Mouse (Mus musculus) midbrain, embryonic 14.5 days (tissue): Measurements from ENCODE around the gene Mrps21. TPM values are rescaled to one million over a fixed set of nuclear protein-coding genes. Genes with fewer than 3 reads are reported as not detected.
"Not testable (repeated sequence)": the region's sequence is repeated elsewhere in the genome, so short reads cannot be mapped to it uniquely, and the experiment has no call there.

ENCODE experiments used
- ATAC-seq: fragments of 200-750 bp; cut with Nextera tagmentation; 2 replicates; pipeline ENCODE4 v1.8.0; 2017; ENCODE audit warnings: moderate number of reproducible peaks, moderate library complexity; ENCODE audit not compliant: low FRiP score, low TSS enrichment
- DNase-seq: peaks from one replicate; pipeline ENCODE4 v3.0.0-alpha.2; 2015
- H3K27ac ChIP-seq: fragments of 300-500 bp; sonication (generic); replicated peaks from 2 replicates; pipeline ENCODE4 v1.5.1; 2014; ENCODE audit warnings: mild to moderate bottlenecking, low read depth, low read length, moderate library complexity
- H3K27me3 ChIP-seq: fragments of 300-500 bp; sonication (generic); 2 replicates; pipeline ENCODE4 v1.6.1; 2014; ENCODE audit warnings: low read length, control low read depth, mixed read lengths; ENCODE audit not compliant: control insufficient read depth, insufficient read depth
- H3K36me3 ChIP-seq: fragments of 300-500 bp; sonication (generic); 2 replicates; pipeline ENCODE4 v1.6.1; 2014; ENCODE audit warnings: low read length, control low read depth; ENCODE audit not compliant: control insufficient read depth, insufficient read depth
- H3K4me1 ChIP-seq: fragments of 300-500 bp; sonication (generic); 2 replicates; pipeline ENCODE4 v1.6.1; 2014; ENCODE audit warnings: mild to moderate bottlenecking, antibody characterized with exemption, low read length, control low read depth; ENCODE audit not compliant: control insufficient read depth, insufficient read depth
- H3K4me2 ChIP-seq: fragments of 300-500 bp; sonication (generic); 2 replicates; pipeline ENCODE4 v1.6.1; 2014; ENCODE audit warnings: mild to moderate bottlenecking, low read length, moderate library complexity
- H3K4me3 ChIP-seq: fragments of 300-500 bp; sonication (generic); replicated peaks from 2 replicates; pipeline ENCODE4 v1.5.1; 2014; ENCODE audit warnings: low read depth, low read length
- H3K9ac ChIP-seq: fragments of 300-500 bp; sonication (generic); replicated peaks from 2 replicates; pipeline ENCODE4 v1.6.1; 2014; ENCODE audit warnings: mild to moderate bottlenecking, low read length, moderate library complexity
- H3K9me3 ChIP-seq: fragments of 300-500 bp; sonication (generic); 2 replicates; pipeline ENCODE4 v1.6.1; 2016; ENCODE audit warnings: low read length, control low read depth, mixed read lengths; ENCODE audit not compliant: control insufficient read depth
- WGBS: fragments of 180-500 bp; shearing (Covaris S2); extraction: QIAGEN DNeasy Blood & Tissue Kit; methylation state at CpG from one replicate; pipeline ENCODE4 v1.1.7; 2014; 5-methylcytosine and 5-hydroxymethylcytosine counted together
- polyA plus RNA-seq: library from polyadenylated mRNA; unstranded; fragments of >200 nt; fragmentation: Nextera tagmentation; extraction: Ambion mirVana; gene quantifications from 2 replicates; pipeline ENCODE4 v1.2.1, GENCODE M21; 2014

The Mrps21 gene
- polyA plus RNA-seq, 1 experiment from 2014 or later, result 271 TPM

- DNase-seq (no peak), ATAC-seq (no peak)
- no peaks in the 10 kb centered on the region for H3K27me3 ChIP-seq
- no peak overlapping the region for H3K4me2 ChIP-seq
- no peak overlapping the region for H3K27ac ChIP-seq
- H3K9me3 ChIP-seq, result no peaks in the 10 kb centered on the region
- H3K36me3 ChIP-seq, result peaks cover 48% of the 10 kb centered on the region
- H3K4me3 ChIP-seq, result no peak overlapping the region
- H3K4me1 ChIP-seq, result no peaks in the 10 kb centered on the region
- WGBS, result 93% methylated on average over 5 of the region's 5 CpGs
- H3K9ac ChIP-seq, result no peak overlapping the region
Observed at GRCm38 (mm10) chr3:95865050-95865449, 6.3 kb downstream of the Mrps21 start.

- Histone ChIP-seq H3K27me3 (no peaks in the 10 kb centered on the region), H3K4me3 (no peak overlapping the region), H3K4me1 (no peaks in the 10 kb centered on the region), H3K9me3 (no peaks in the 10 kb centered on the region), H3K27ac (no peak overlapping the region), H3K4me2 (no peak overlapping the region), H3K36me3 (peaks cover 41% of the 10 kb centered on the region), H3K9ac (no peak overlapping the region)
- 83% methylated on average over 7 of the region's 7 CpGs for WGBS
- DNase-seq, result no peak
- no peak for ATAC-seq
Observed at GRCm38 (mm10) chr3:95863578-95863977, 7.7 kb downstream of the Mrps21 start.

GRCm38 (mm10) chr3:95861796-95862195 is 9.5 kb downstream of the Mrps21 start:
- no peak overlapping the region for H3K27ac ChIP-seq
- no peak overlapping the region for H3K9ac ChIP-seq
- ATAC-seq (no peak; the same call in 1 of the 2 replicates), DNase-seq (peak; percentile 87)
- H3K4me2 ChIP-seq, result no peak overlapping the region
- peaks cover 26% of the 10 kb centered on the region for H3K36me3 ChIP-seq
- no peaks in the 10 kb centered on the region for H3K4me1 ChIP-seq
- WGBS, result 30% methylated on average over 2 of the region's 2 CpGs
- no peaks in the 10 kb centered on the region for H3K9me3 ChIP-seq
- H3K4me3 ChIP-seq, result no peak overlapping the region
- no peaks in the 10 kb centered on the region for H3K27me3 ChIP-seq

- H3K4me3 ChIP-seq, result no peak overlapping the region
- no peak for ATAC-seq
- H3K9ac ChIP-seq, result no peak overlapping the region
- WGBS, result 77% methylated on average over 10 of the region's 10 CpGs
- H3K36me3 ChIP-seq, result peaks cover 22% of the 10 kb centered on the region
- no peak for DNase-seq
- no peak overlapping the region for H3K4me2 ChIP-seq
- H3K9me3 ChIP-seq, result no peaks in the 10 kb centered on the region
- no peaks in the 10 kb centered on the region for H3K27me3 ChIP-seq
- 0 out of 2 replicates have a peak, but pooled peaks cover 3% of the 10 kb centered on the region for H3K4me1 ChIP-seq
- no peak overlapping the region for H3K27ac ChIP-seq
Observed at GRCm38 (mm10) chr3:95861216-95861615, 10.1 kb downstream of the Mrps21 start.

GRCm38 (mm10) chr3:95860323-95860722 is 11.0 kb downstream of the Mrps21 start:
- no peak for ATAC-seq
- Histone ChIP-seq H3K9ac (no peak overlapping the region), H3K9me3 (no peaks in the 10 kb centered on the region), H3K27me3 (no peaks in the 10 kb centered on the region), H3K27ac (no peak overlapping the region), H3K4me3 (no peak overlapping the region), H3K4me2 (no peak overlapping the region), H3K36me3 (peaks cover 18% of the 10 kb centered on the region), H3K4me1 (0 out of 2 replicates have a peak, but pooled peaks cover 4% of the 10 kb centered on the region)
- WGBS, result 90% methylated on average over 3 of the region's 3 CpGs
- DNase-seq, result peak; percentile 10

- H3K9me3 ChIP-seq, H3K27ac ChIP-seq, H3K9ac ChIP-seq, DNase-seq, H3K4me1 ChIP-seq, H3K4me3 ChIP-seq, ATAC-seq, H3K4me2 ChIP-seq, H3K36me3 ChIP-seq, H3K27me3 ChIP-seq: not testable (repeated sequence)
- 89% methylated on average over 3 of the region's 3 CpGs for WGBS
Observed at GRCm38 (mm10) chr3:95858278-95858677, 13.0 kb downstream of the Mrps21 start.

- WGBS, result 82% methylated on average over 1 of the region's 1 CpGs
Observed at GRCm38 (mm10) chr3:95857050-95857449, 14.3 kb downstream of the Mrps21 start.

GRCm38 (mm10) chr3:95856115-95856514 is 15.2 kb downstream of the Mrps21 start:
- peak overlapping the region; percentile 74 for H3K4me2 ChIP-seq
- H3K36me3 ChIP-seq, result peaks cover 20% of the 10 kb centered on the region
- ATAC-seq (peak; percentile 4; the same call in 1 of the 2 replicates), DNase-seq (peak; percentile 45)
- peak overlapping the region; percentile 76 for H3K27ac ChIP-seq
- no peaks in the 10 kb centered on the region for H3K27me3 ChIP-seq
- H3K9ac ChIP-seq, result peak overlapping the region; percentile 72; the same call in 1 of the 2 replicates
- H3K4me1 ChIP-seq, result peaks cover 8% of the 10 kb centered on the region; the same call in 1 of the 2 replicates
- H3K4me3 ChIP-seq, result peak overlapping the region; percentile 82
- whole genome bisulfite sequencing, result 22% methylated on average over 7 of the region's 7 CpGs
- no peaks in the 10 kb centered on the region for H3K9me3 ChIP-seq

More at GRCm38 (mm10) chr3:95857050-95857449, 14.3 kb downstream of the Mrps21 start:
- H3K9me3 ChIP-seq, H3K4me1 ChIP-seq, H3K27ac ChIP-seq, H3K4me2 ChIP-seq, DNase-seq, H3K4me3 ChIP-seq, H3K27me3 ChIP-seq, H3K9ac ChIP-seq, ATAC-seq: not testable (repeated sequence)
- H3K36me3 ChIP-seq, result peaks cover 13% of the 10 kb centered on the region

- under 1% methylated on average over 56 of the region's 56 CpGs for WGBS
- ATAC-seq (peak; percentile 99), DNase-seq (peak; percentile 97)
- H3K4me1 ChIP-seq, result peaks cover 8% of the 10 kb centered on the region; the same call in 1 of the 2 replicates
- peak within 1 kb of the TSS; percentile 74 for H3K4me2 ChIP-seq
- H3K27me3 ChIP-seq, result no peaks in the 10 kb centered on the region
- H3K36me3 ChIP-seq, result peaks cover 25% of the 10 kb centered on the region
- H3K9ac ChIP-seq, result peak within 1 kb of the TSS; percentile 72
- H3K9me3 ChIP-seq, result no peaks in the 10 kb centered on the region
- peak within 1 kb of the TSS; percentile 82 for H3K4me3 ChIP-seq
- H3K27ac ChIP-seq, result peak within 1 kb of the TSS; percentile 76
Observed at GRCm38 (mm10) chr3:95855502-95856089, 15.7 kb downstream of the Mrps21 start, which contains the start of gene Prpf3. Prpf3 (minus strand) TSS chr3:95855885.
